Mouse (Mus musculus) ES-Bruce4 (cell line): ENCODE results near the gene Prr5. TPM values are rescaled to one million over a fixed set of nuclear protein-coding genes. Genes with fewer than 3 reads are reported as not detected.

Experiments used
- H3K27ac ChIP-seq: 2 replicates; pipeline ENCODE4 v1.5.1; 2012; ENCODE audit warnings: low read length, inconsistent platforms; ENCODE audit not compliant: insufficient read depth
- H3K27me3 ChIP-seq: 2 replicates; pipeline ENCODE4 v1.6.1; 2012; ENCODE audit warnings: mild to moderate bottlenecking, low read length, inconsistent platforms; ENCODE audit not compliant: control insufficient read depth, poor library complexity, insufficient read depth, severe bottlenecking
- H3K36me3 ChIP-seq: 2 replicates; pipeline ENCODE4 v1.6.1; 2012; ENCODE audit warnings: inconsistent platforms, mild to moderate bottlenecking, low read length, moderate library complexity; ENCODE audit not compliant: control insufficient read depth, poor library complexity, insufficient read depth, severe bottlenecking
- H3K4me1 ChIP-seq: one replicate; pipeline ENCODE4 v1.8.1; 2011; ENCODE audit warnings: low read length; ENCODE audit not compliant: control insufficient read depth, insufficient read depth
- H3K4me3 ChIP-seq: 2 replicates; pipeline ENCODE4 v1.5.1; 2011; ENCODE audit warnings: low read depth, mild to moderate bottlenecking, low read length
- H3K9ac ChIP-seq: 2 replicates; pipeline ENCODE4 v1.6.1; 2012; ENCODE audit warnings: low read depth, mild to moderate bottlenecking, inconsistent platforms; ENCODE audit not compliant: poor library complexity, severe bottlenecking
- H3K9me3 ChIP-seq: replicated peaks from 2 replicates; pipeline ENCODE4 v1.6.1; 2012; ENCODE audit warnings: mild to moderate bottlenecking, low read length, inconsistent platforms; ENCODE audit not compliant: control insufficient read depth, poor library complexity, insufficient read depth, severe bottlenecking
- CTCF ChIP-seq: IDR thresholded peaks from one replicate; pipeline ENCODE4 v1.8.1; 2011; ENCODE audit warnings: low read depth, low read length
- EP300 ChIP-seq: IDR thresholded peaks from 2 replicates; pipeline ENCODE4 v1.6.1; 2011; ENCODE audit warnings: low read depth, low read length; ENCODE audit not compliant: insufficient read depth
- POLR2A ChIP-seq: IDR thresholded peaks from one replicate; pipeline ENCODE4 v1.8.1; 2011; ENCODE audit warnings: low read length; ENCODE audit not compliant: insufficient read depth
- polyA plus RNA-seq: library from polyadenylated mRNA; stranded (reverse); fragments of >200 nt; gene quantifications from 2 replicates; pipeline ENCODE4 v1.2.4, GENCODE M21; 2011; ENCODE audit warnings: low read depth; ENCODE audit not compliant: missing spikeins, insufficient read depth, insufficient read length

Prr5 gene
- polyA plus RNA-seq, 1 experiment, result 17.3 TPM

- no peak for TF ChIP-seq CTCF
- no peak for TF ChIP-seq POLR2A
- TF ChIP-seq EP300, result no peak
- Histone ChIP-seq H3K9ac (no peak overlapping the region), H3K27ac (no peak overlapping the region), H3K27me3 (no peaks in the 10 kb centered on the region), H3K4me1 (no peaks in the 10 kb centered on the region), H3K9me3 (no peaks in the 10 kb centered on the region), H3K4me3 (no peak overlapping the region), H3K36me3 (no peaks in the 10 kb centered on the region)
Observed at GRCm38 (mm10) chr15:84640722-84641121, 28.7 kb upstream of the Prr5 start.

GRCm38 (mm10) chr15:84641127-84641526, 28.3 kb upstream of the Prr5 start:
- Histone ChIP-seq H3K9me3 (no peaks in the 10 kb centered on the region), H3K27me3 (no peaks in the 10 kb centered on the region), H3K27ac (no peak overlapping the region), H3K9ac (no peak overlapping the region), H3K36me3 (no peaks in the 10 kb centered on the region), H3K4me1 (no peaks in the 10 kb centered on the region), H3K4me3 (no peak overlapping the region)
- no peak for TF ChIP-seq POLR2A
- TF ChIP-seq EP300, result no peak
- no peak for TF ChIP-seq CTCF

- Histone ChIP-seq H3K4me1 (no peaks in the 10 kb centered on the region), H3K9ac (no peak overlapping the region), H3K36me3 (no peaks in the 10 kb centered on the region), H3K27me3 (no peaks in the 10 kb centered on the region), H3K4me3 (no peak overlapping the region), H3K9me3 (no peaks in the 10 kb centered on the region), H3K27ac (no peak overlapping the region)
- TF ChIP-seq CTCF (no peak), POLR2A (no peak), EP300 (no peak)
Observed at GRCm38 (mm10) chr15:84641948-84642347, 27.5 kb upstream of the Prr5 start.

- Histone ChIP-seq H3K27me3 (no peaks in the 10 kb centered on the region), H3K4me3 (no peak overlapping the region), H3K9me3 (no peaks in the 10 kb centered on the region), H3K36me3 (no peaks in the 10 kb centered on the region), H3K9ac (no peak overlapping the region), H3K4me1 (no peaks in the 10 kb centered on the region), H3K27ac (no peak overlapping the region)
- no peak for TF ChIP-seq EP300
- TF ChIP-seq POLR2A, result no peak
- no peak for TF ChIP-seq CTCF
Observed at GRCm38 (mm10) chr15:84643178-84643577, 26.2 kb upstream of the Prr5 start.

- Histone ChIP-seq H3K27me3 (no peaks in the 10 kb centered on the region), H3K27ac (no peak overlapping the region), H3K4me1 (peaks cover 3% of the 10 kb centered on the region), H3K9me3 (no peaks in the 10 kb centered on the region), H3K36me3 (no peaks in the 10 kb centered on the region), H3K9ac (no peak overlapping the region), H3K4me3 (no peak overlapping the region)
- TF ChIP-seq POLR2A (no peak), CTCF (no peak), EP300 (no peak)
Observed at GRCm38 (mm10) chr15:84651481-84651880, 17.9 kb upstream of the Prr5 start.

- Histone ChIP-seq H3K4me1 (peaks cover 9% of the 10 kb centered on the region), H3K27ac (no peak overlapping the region), H3K36me3 (no peaks in the 10 kb centered on the region), H3K9me3 (no peaks in the 10 kb centered on the region), H3K9ac (no peak overlapping the region), H3K4me3 (no peak overlapping the region), H3K27me3 (no peaks in the 10 kb centered on the region)
- TF ChIP-seq POLR2A, result no peak
- TF ChIP-seq EP300, result no peak
- no peak for TF ChIP-seq CTCF
Observed at GRCm38 (mm10) chr15:84653151-84653550, 16.3 kb upstream of the Prr5 start.
